Mouse (Mus musculus) heart, embryonic 11.5 days (tissue): ENCODE data around the gene Psd4. TPM values are rescaled to one million over a fixed set of nuclear protein-coding genes. Genes with fewer than 3 reads are reported as not detected.

Source experiments
- ATAC-seq: fragments of 200-750 bp; cut with Nextera tagmentation; replicated peaks from 2 replicates; pipeline ENCODE4 v1.8.0; 2017; ENCODE audit warnings: moderate library complexity; ENCODE audit not compliant: insufficient number of reproducible peaks, low FRiP score, low TSS enrichment
- H3K27ac ChIP-seq: fragments of 300-500 bp; sonication (generic); 2 replicates; pipeline ENCODE4 v1.5.1; 2014; ENCODE audit warnings: mild to moderate bottlenecking, low read depth, low read length
- H3K27me3 ChIP-seq: fragments of 300-500 bp; sonication (generic); 2 replicates; pipeline ENCODE4 v1.6.1; 2014; ENCODE audit warnings: mild to moderate bottlenecking, low read length, mixed read lengths; ENCODE audit not compliant: control insufficient read depth, insufficient read depth
- H3K36me3 ChIP-seq: fragments of 300-500 bp; sonication (generic); 2 replicates; pipeline ENCODE4 v1.6.1; 2014; ENCODE audit warnings: mild to moderate bottlenecking, low read length, moderate library complexity, mixed read lengths; ENCODE audit not compliant: control insufficient read depth, insufficient read depth
- H3K4me1 ChIP-seq: fragments of 300-500 bp; sonication (generic); 2 replicates; pipeline ENCODE4 v1.6.1; 2014; ENCODE audit warnings: low read length; ENCODE audit not compliant: control insufficient read depth, insufficient read depth
- H3K4me2 ChIP-seq: fragments of 300-500 bp; sonication (generic); 2 replicates; pipeline ENCODE4 v1.6.1; 2014; ENCODE audit warnings: mild to moderate bottlenecking, moderate library complexity
- H3K4me3 ChIP-seq: fragments of 300-500 bp; sonication (generic); 2 replicates; pipeline ENCODE4 v1.5.1; 2014; ENCODE audit warnings: low read depth, low read length
- H3K9ac ChIP-seq: fragments of 300-500 bp; sonication (generic); 2 replicates; pipeline ENCODE4 v1.6.1; 2014; ENCODE audit warnings: mild to moderate bottlenecking, low read depth, low read length, moderate library complexity
- H3K9me3 ChIP-seq: fragments of 300-500 bp; sonication (generic); replicated peaks from 2 replicates; pipeline ENCODE4 v1.6.1; 2016; ENCODE audit warnings: low read length; ENCODE audit not compliant: control insufficient read depth
- WGBS: fragments of 180-500 bp; shearing (Covaris S2); extraction: QIAGEN DNeasy Blood & Tissue Kit; methylation state at CpG from one replicate; pipeline ENCODE4 v1.1.7; 2014; ENCODE audit not compliant: insufficient replicate concordance; 5-methylcytosine and 5-hydroxymethylcytosine counted together
- polyA plus RNA-seq: library from polyadenylated mRNA; unstranded; fragments of >200 nt; fragmentation: Nextera tagmentation; extraction: Ambion mirVana; gene quantifications from 2 replicates; pipeline ENCODE4 v1.2.1, GENCODE M21; 2014

Gene Psd4
- polyA plus RNA-seq, 1 experiment from 2014 or later, result 0.42 TPM

GRCm38 (mm10) chr2:24351159-24351558, 16.2 kb upstream of the Psd4 start:
- H3K4me2 ChIP-seq, result no peak overlapping the region
- no peaks in the 10 kb centered on the region for H3K36me3 ChIP-seq
- H3K9ac ChIP-seq, result no peak overlapping the region
- no peak for ATAC-seq
- WGBS, result 70% methylated on average over 2 of the region's 2 CpGs
- H3K27ac ChIP-seq, result no peak overlapping the region
- H3K4me3 ChIP-seq, result no peak overlapping the region
- no peaks in the 10 kb centered on the region for H3K4me1 ChIP-seq
- no peaks in the 10 kb centered on the region for H3K27me3 ChIP-seq
- H3K9me3 ChIP-seq, result no peaks in the 10 kb centered on the region

DNA sequence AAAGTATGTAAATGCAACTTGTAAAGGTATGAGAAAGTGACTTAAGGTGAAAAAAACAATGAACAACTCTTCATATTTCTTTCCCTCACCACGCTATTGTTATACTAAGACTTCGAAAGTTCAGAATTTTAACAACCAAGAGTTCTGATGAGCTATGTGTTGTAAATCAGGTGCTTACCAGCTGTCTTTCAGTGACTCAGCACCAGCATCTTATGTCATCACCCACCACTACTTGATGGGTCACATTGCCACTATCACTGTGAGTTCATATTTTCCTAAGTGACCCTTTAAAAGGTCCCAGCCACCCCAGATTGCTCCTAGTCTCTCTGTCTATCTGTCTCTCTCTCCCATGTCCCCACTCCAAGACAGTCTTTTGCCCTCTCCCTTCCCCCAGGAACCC, 14.3 kb upstream of the Psd4 start:
- Histone ChIP-seq H3K9ac (no peak overlapping the region), H3K4me1 (no peaks in the 10 kb centered on the region), H3K9me3 (no peaks in the 10 kb centered on the region), H3K27me3 (no peaks in the 10 kb centered on the region), H3K36me3 (no peaks in the 10 kb centered on the region), H3K27ac (no peak overlapping the region), H3K4me3 (no peak overlapping the region), H3K4me2 (no peak overlapping the region)
- WGBS, result 80% methylated on average over 2 of the region's 2 CpGs
- ATAC-seq, result no peak

DNA sequence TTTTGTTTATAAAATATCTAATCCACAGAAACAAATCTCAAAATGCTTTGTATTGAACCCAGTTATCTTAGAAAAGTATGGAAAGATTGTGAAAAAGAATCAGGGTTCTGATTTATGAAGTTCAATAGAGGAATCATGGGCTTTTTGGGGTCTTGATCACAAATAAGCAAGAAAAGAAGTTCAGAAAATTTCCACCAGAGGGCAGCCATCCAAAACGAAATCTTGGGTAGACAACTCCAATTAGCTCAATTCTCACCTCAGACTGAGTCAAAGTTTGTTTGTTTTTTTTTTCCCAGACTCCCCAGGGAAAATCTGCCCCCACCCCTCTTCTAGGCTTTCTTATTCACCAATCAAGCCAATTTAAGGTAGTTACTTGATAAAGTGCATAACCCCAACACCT, 9.7 kb upstream of the Psd4 start:
- H3K4me2 ChIP-seq, result no peak overlapping the region
- no peaks in the 10 kb centered on the region for H3K27me3 ChIP-seq
- H3K9me3 ChIP-seq, result no peaks in the 10 kb centered on the region
- no peak for ATAC-seq
- H3K9ac ChIP-seq, result no peak overlapping the region
- no peaks in the 10 kb centered on the region for H3K36me3 ChIP-seq
- H3K4me3 ChIP-seq, result no peak overlapping the region
- WGBS, result 16% methylated on average over 1 of the region's 1 CpGs
- no peaks in the 10 kb centered on the region for H3K4me1 ChIP-seq
- H3K27ac ChIP-seq, result no peak overlapping the region

DNA sequence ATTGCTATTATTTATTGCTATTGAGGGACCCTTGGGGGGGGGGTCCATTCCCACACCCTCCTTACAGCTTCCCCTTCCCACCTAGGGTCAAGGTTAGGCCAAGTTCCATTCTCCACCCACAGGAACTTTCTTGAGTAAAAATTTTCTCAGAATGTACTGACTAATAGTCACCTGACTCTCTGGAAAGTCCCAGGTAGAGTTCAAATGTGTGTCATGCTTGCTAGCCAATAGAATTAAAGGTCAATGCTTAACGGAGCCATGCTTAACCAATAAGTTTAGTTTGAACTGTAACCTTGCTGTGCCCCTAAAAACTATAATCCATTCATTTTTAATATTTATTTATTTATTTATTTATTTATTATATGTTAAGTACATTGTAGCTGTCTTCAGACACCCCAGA, 8.0 kb upstream of the Psd4 start:
- no peaks in the 10 kb centered on the region for H3K4me1 ChIP-seq
- H3K36me3 ChIP-seq, result no peaks in the 10 kb centered on the region
- no peak overlapping the region for H3K4me3 ChIP-seq
- H3K4me2 ChIP-seq, result no peak overlapping the region
- H3K27me3 ChIP-seq, result no peaks in the 10 kb centered on the region
- H3K27ac ChIP-seq, result no peak overlapping the region
- WGBS, result 78% methylated on average over 1 of the region's 1 CpGs
- no peak for ATAC-seq
- no peak overlapping the region for H3K9ac ChIP-seq
- H3K9me3 ChIP-seq, result no peaks in the 10 kb centered on the region

DNA sequence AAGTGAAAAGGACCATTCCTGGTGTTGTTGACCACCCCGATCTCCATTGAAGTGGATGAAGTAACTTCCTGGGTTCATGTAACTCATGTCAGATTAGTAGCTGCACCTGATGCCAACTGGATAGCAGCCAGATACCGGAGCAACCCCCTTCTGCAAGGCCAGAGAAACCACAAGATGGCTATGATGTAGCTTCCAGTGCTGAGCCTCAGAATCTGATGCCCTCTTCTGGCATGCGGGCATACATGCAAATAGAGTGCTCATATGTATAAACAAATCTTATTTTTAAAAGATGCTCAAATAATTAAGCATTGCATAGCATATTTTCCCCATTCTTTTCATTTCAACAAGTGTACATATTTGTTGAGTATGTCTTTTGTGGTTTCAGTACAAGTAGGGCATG, 3.6 kb upstream of the Psd4 start:
- Histone ChIP-seq H3K4me1 (peaks cover 4% of the 10 kb centered on the region; the same call in 1 of the 2 replicates), H3K27me3 (peaks cover 10% of the 10 kb centered on the region), H3K4me3 (no peak overlapping the region), H3K36me3 (no peaks in the 10 kb centered on the region), H3K27ac (no peak overlapping the region), H3K9ac (no peak overlapping the region), H3K9me3 (no peaks in the 10 kb centered on the region), H3K4me2 (no peak overlapping the region)
- ATAC-seq, result no peak
- 80% methylated on average over 3 of the region's 3 CpGs for WGBS

- Histone ChIP-seq H3K9me3 (no peaks in the 10 kb centered on the region), H3K36me3 (no peaks in the 10 kb centered on the region), H3K4me2 (no peak overlapping the region), H3K27ac (no peak overlapping the region), H3K9ac (no peak overlapping the region), H3K27me3 (peaks cover 10% of the 10 kb centered on the region), H3K4me1 (peaks cover 4% of the 10 kb centered on the region; the same call in 1 of the 2 replicates), H3K4me3 (no peak overlapping the region)
- no peak for ATAC-seq
- WGBS, result 69% methylated on average over 12 of the region's 12 CpGs
Measured at GRCm38 (mm10) chr2:24366214-24366975, 985 bp upstream of the Psd4 start.

GRCm38 (mm10) chr2:24367895-24368261, 498 bp downstream of the Psd4 start:
- H3K4me1 ChIP-seq, result peaks cover 4% of the 10 kb centered on the region; the same call in 1 of the 2 replicates
- no peak for ATAC-seq
- no peak overlapping the region; the same call in 1 of the 2 replicates for H3K9ac ChIP-seq
- no peaks in the 10 kb centered on the region for H3K9me3 ChIP-seq
- H3K4me3 ChIP-seq, result peak overlapping the region; percentile 22
- no peak overlapping the region for H3K27ac ChIP-seq
- WGBS, result 52% methylated on average over 4 of the region's 4 CpGs
- H3K36me3 ChIP-seq, result no peaks in the 10 kb centered on the region
- peak overlapping the region; percentile 71 for H3K4me2 ChIP-seq
- H3K27me3 ChIP-seq, result peaks cover 10% of the 10 kb centered on the region

DNA sequence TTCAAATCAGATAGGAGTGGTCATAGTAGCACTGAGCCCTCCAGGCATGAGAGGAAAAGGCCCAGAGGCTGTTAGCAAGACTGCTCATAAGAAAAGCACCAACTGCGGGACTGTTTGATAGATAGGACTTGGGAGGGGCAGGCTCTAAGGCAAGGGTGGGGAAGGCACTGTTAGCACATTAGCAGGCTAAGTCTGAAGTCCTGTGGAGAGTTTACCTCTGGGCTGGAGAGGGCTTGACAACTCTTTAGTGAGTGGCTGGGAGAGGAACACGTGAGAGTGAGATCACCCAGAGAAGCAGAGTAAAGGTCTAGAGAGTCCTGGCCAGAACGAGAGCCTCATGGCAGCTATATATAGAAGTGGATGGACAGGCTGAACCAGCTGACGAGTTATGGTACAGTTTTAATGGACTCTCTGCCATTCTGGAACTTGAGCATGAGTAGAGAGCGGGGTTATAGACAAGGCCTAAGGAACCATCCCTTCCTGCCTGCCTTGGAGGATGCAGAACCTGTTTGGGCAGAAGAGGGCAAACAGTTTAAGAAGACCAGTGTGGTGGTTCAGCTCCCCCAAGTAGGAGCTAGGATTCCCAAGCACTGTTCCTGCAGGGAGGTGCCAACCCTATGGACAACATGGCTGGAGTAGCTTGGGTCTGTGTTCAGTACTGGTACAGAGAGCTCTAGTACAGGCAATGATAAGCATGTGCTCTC, 11.5 kb downstream of the Psd4 start:
- no peak for ATAC-seq
- H3K4me3 ChIP-seq, result no peak overlapping the region
- H3K27me3 ChIP-seq, result no peaks in the 10 kb centered on the region
- no peaks in the 10 kb centered on the region for H3K36me3 ChIP-seq
- no peak overlapping the region for H3K4me2 ChIP-seq
- H3K9me3 ChIP-seq, result no peaks in the 10 kb centered on the region
- no peaks in the 10 kb centered on the region for H3K4me1 ChIP-seq
- 63% methylated on average over 5 of the region's 5 CpGs for WGBS
- H3K27ac ChIP-seq, result no peak overlapping the region
- H3K9ac ChIP-seq, result no peak overlapping the region
